Mouse (Mus musculus) neural tube, embryonic 14.5 days (tissue): Measurements from ENCODE around the gene Dnajc8. TPM values are rescaled to one million over a fixed set of nuclear protein-coding genes. Genes with fewer than 3 reads are reported as not detected.

Experiments
- ATAC-seq: fragments of 200-750 bp; cut with Nextera tagmentation; 2 replicates; pipeline ENCODE4 v1.8.0; 2017; ENCODE audit warnings: low read depth, mild to moderate bottlenecking, moderate TSS enrichment, moderate library complexity
- H3K27ac ChIP-seq: fragments of 300-500 bp; sonication (generic); 2 replicates; pipeline ENCODE4 v1.5.1; 2014; ENCODE audit warnings: low read depth, mild to moderate bottlenecking, control low read depth, low read length, moderate library complexity, mixed read lengths
- H3K27me3 ChIP-seq: fragments of 300-500 bp; sonication (generic); 2 replicates; pipeline ENCODE4 v1.6.1; 2014; ENCODE audit warnings: low read length; ENCODE audit not compliant: control insufficient read depth, insufficient read depth
- H3K36me3 ChIP-seq: fragments of 300-500 bp; sonication (generic); 2 replicates; pipeline ENCODE4 v1.6.1; 2014; ENCODE audit warnings: low read length, mixed read lengths; ENCODE audit not compliant: control insufficient read depth, insufficient read depth
- H3K4me1 ChIP-seq: fragments of 300-500 bp; sonication (generic); 2 replicates; pipeline ENCODE4 v1.6.1; 2014; ENCODE audit warnings: low read length; ENCODE audit not compliant: control insufficient read depth, insufficient read depth
- H3K4me2 ChIP-seq: fragments of 300-500 bp; sonication (generic); 2 replicates; pipeline ENCODE4 v1.6.1; 2014; ENCODE audit warnings: mild to moderate bottlenecking, low read depth, low read length, control low read depth
- H3K4me3 ChIP-seq: fragments of 300-500 bp; sonication (generic); 2 replicates; pipeline ENCODE4 v1.5.1; 2014; ENCODE audit warnings: low read depth, low read length, control low read depth, mixed read lengths
- H3K9ac ChIP-seq: fragments of 300-500 bp; sonication (generic); replicated peaks from 2 replicates; pipeline ENCODE4 v1.6.1; 2014; ENCODE audit warnings: low read depth, mild to moderate bottlenecking, control low read depth, low read length, mixed read lengths
- H3K9me3 ChIP-seq: fragments of 300-500 bp; sonication (generic); 2 replicates; pipeline ENCODE4 v1.6.1; 2016; ENCODE audit warnings: low read length; ENCODE audit not compliant: control insufficient read depth
- WGBS: fragments of 180-500 bp; shearing (Covaris S2); extraction: QIAGEN DNeasy Blood & Tissue Kit; methylation state at CpG from one replicate; pipeline ENCODE4 v1.1.7; 2014; 5-methylcytosine and 5-hydroxymethylcytosine counted together
- polyA plus RNA-seq: library from polyadenylated mRNA; unstranded; fragments of >200 nt; fragmentation: Nextera tagmentation; extraction: Ambion mirVana; gene quantifications from 2 replicates; pipeline ENCODE4 v1.2.1, GENCODE M21; 2014

Gene Dnajc8
- polyA plus RNA-seq, 1 experiment from 2014 or later: 146 TPM

DNA sequence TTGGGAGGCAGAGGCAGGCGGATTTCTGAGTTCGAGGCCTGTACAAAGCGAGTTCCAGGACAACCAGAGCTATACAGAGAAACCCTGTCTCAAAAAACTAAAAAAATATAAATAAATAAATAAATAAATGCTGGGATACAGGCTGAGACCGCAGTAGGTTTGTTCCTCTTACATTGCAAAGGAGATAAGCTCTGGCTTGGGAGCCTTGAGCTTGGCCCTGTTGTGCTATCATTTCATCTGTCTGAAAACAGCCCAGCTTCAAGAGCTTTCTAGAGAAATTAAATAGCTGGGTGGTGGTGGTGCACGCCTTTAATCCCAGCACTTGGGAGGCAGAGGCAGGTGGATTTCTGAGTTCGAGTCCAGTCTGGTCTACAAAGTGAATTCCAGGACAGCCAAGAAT is 33.7 kb upstream of the Dnajc8 start:
- Histone ChIP-seq H3K9ac (no peak overlapping the region), H3K4me2 (no peak overlapping the region), H3K9me3 (no peaks in the 10 kb centered on the region), H3K27me3 (no peaks in the 10 kb centered on the region), H3K4me3 (no peak overlapping the region), H3K36me3 (0 out of 2 replicates have a peak, but pooled peaks cover 6% of the 10 kb centered on the region), H3K4me1 (no peaks in the 10 kb centered on the region), H3K27ac (no peak overlapping the region)
- WGBS: 97% methylated on average over 6 of the region's 6 CpGs
- no peak for ATAC-seq

DNA sequence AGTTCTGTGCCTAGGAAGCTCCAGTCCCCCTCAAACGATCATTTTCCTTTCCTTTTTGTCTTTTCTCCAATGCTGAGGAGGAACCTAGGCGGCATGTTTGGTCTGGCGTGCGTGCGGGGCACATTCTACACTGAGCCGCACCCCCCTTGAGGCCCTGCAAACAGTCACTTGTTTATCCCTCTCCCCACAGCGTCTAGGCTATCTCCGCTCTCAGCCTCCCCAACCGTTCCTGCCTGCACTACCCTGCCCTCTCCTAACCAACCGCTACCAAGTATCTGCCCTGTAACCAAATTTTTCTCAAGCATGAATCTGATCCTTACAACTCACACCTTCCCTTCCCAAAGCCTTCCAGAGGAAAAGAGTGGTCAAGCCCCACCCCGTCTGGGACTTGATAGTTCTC is 32.0 kb upstream of the Dnajc8 start:
- Histone ChIP-seq H3K4me2 (no peak overlapping the region), H3K27ac (no peak overlapping the region), H3K9ac (no peak overlapping the region), H3K4me3 (no peak overlapping the region), H3K9me3 (no peaks in the 10 kb centered on the region), H3K27me3 (no peaks in the 10 kb centered on the region), H3K36me3 (no peaks in the 10 kb centered on the region), H3K4me1 (no peaks in the 10 kb centered on the region)
- no peak for ATAC-seq
- WGBS: 84% methylated on average over 11 of the region's 11 CpGs

DNA sequence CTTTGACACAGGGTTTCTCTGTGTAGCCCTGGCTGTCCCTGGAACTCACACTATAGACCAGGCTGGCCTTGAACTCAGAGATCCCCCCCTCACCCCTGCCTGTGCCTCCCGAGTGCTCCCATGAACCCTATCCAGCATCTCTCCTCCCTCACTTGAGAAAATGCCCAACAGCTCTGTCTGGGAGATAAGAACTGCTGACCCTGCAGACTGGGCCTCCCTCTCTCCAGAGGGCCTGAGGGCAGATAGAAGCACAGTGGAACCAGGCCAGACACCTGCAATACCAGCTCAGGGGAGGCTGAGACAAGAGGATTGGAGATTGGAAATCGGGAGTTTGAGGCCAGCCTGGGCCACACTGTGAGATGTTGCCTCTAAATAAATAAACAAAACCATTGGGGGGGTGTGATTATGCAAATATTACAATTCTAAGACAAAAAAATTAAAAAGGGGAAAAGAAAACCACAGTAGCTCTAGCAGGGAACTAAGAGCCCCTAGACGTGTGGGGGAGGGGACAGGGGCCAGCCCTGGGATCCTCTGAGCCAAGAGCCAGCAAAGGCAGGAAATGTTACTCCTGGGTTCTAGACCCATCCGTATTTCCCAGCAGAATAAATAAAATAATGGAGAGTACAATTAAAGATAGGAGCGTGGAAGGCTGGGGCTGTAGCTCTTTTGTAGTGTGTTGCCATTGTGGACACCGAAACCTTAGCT is 30.2 kb upstream of the Dnajc8 start:
- H3K4me3 ChIP-seq: no peak overlapping the region
- H3K36me3 ChIP-seq: no peaks in the 10 kb centered on the region
- H3K9me3 ChIP-seq: no peaks in the 10 kb centered on the region
- ATAC-seq: no peak
- H3K4me1 ChIP-seq: 0 out of 2 replicates have a peak, but pooled peaks cover 4% of the 10 kb centered on the region
- no peak overlapping the region for H3K27ac ChIP-seq
- H3K9ac ChIP-seq: no peak overlapping the region
- WGBS: 57% methylated on average over 6 of the region's 6 CpGs
- no peak overlapping the region for H3K4me2 ChIP-seq
- H3K27me3 ChIP-seq: no peaks in the 10 kb centered on the region

DNA sequence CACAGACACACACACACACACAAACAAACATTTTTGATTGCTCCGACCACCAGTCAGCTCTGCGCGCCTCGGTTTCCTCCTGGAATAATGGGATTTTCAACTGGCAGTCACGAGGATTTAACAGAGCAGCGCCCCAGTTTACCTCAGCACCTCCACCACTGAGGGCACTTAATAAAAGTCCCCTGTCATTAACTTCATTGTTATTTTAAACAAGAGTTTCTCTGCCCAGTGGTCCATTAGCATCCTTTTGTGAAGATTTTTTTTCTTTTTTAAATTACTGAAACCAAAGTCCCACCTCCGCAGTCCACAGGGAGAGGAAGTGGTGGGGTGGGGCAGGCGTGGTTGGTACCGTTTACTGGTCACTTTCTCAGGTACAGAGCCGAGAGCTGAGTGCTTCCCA is 29.6 kb upstream of the Dnajc8 start:
- no peaks in the 10 kb centered on the region for H3K27me3 ChIP-seq
- ATAC-seq: no peak
- no peak overlapping the region for H3K9ac ChIP-seq
- 22% methylated on average over 10 of the region's 10 CpGs for WGBS
- no peak overlapping the region for H3K4me3 ChIP-seq
- no peak overlapping the region for H3K4me2 ChIP-seq
- 0 out of 2 replicates have a peak, but pooled peaks cover 4% of the 10 kb centered on the region for H3K4me1 ChIP-seq
- H3K36me3 ChIP-seq: no peaks in the 10 kb centered on the region
- H3K27ac ChIP-seq: no peak overlapping the region
- no peaks in the 10 kb centered on the region for H3K9me3 ChIP-seq

- WGBS: 64% methylated on average over 6 of the region's 6 CpGs
- no peak overlapping the region for H3K9ac ChIP-seq
- no peak overlapping the region for H3K4me3 ChIP-seq
- H3K4me2 ChIP-seq: no peak overlapping the region
- H3K36me3 ChIP-seq: no peaks in the 10 kb centered on the region
- no peak for ATAC-seq
- no peaks in the 10 kb centered on the region for H3K9me3 ChIP-seq
- H3K27ac ChIP-seq: no peak overlapping the region
- H3K27me3 ChIP-seq: no peaks in the 10 kb centered on the region
- 0 out of 2 replicates have a peak, but pooled peaks cover 4% of the 10 kb centered on the region for H3K4me1 ChIP-seq
Measured at GRCm38 (mm10) chr4:132506250-132506649, 29.1 kb upstream of the Dnajc8 start.

DNA sequence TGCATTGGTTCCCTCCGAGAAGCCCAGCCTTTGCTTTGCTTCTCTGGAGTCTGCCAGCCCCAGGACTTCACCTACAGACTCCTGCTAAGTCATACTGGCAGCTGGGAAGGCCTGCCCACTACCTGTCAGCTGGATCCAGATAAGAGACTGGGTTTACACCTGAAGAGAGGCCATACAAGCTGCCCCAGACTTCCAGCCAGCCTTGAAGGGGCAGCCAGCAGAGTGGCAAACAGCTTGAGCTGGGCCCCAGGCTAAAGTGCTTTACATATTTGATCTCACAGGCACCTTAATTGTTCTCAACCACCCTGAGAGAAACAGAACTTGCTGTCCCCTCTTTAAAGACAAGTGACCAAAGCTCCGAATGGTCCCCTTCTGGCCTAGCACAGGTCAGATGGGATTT is 28.1 kb upstream of the Dnajc8 start:
- no peak for ATAC-seq
- Histone ChIP-seq H3K36me3 (no peaks in the 10 kb centered on the region), H3K4me1 (0 out of 2 replicates have a peak, but pooled peaks cover 4% of the 10 kb centered on the region), H3K27me3 (no peaks in the 10 kb centered on the region), H3K9me3 (no peaks in the 10 kb centered on the region), H3K4me3 (no peak overlapping the region), H3K4me2 (no peak overlapping the region), H3K27ac (no peak overlapping the region), H3K9ac (no peak overlapping the region)
- WGBS: 55% methylated on average over 2 of the region's 2 CpGs

DNA sequence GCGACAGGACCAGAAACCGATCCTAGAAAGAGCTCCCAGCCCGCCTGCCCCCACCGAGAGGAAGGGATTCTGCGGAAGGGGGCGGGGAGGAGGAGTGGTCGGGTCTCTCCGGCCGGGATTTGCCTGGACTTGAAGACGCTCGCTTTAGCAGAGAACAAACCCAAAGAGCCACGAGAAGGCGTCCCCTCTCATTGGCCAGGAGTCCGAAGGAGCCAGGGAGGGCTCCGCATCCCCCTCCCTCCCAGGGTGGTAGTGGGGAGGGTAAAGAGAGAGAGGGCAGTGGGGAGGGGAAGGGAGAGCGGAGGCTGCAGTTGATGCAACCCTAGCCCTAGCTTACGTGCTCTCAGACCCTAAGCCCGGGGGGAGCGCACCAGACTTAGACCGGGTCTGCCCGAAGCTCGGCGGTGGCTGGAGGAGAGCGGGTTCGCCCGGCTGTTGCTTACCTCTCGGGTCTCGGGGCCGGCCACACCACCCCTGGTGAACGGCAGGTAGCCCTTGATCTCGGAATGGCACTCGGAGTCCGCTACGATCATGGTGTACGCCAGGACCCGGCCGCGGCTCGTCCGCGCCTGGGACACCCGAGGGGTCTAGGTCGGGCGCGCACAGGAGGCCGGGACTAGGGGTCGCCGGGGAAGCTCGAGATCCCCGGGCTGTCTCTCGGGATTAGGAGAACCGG is 25.6 kb upstream of the Dnajc8 start:
- WGBS: 1% methylated on average over 52 of the region's 52 CpGs
- ATAC-seq: peak; percentile 72
- H3K4me3 ChIP-seq: peak overlapping the region; percentile 83
- H3K36me3 ChIP-seq: no peaks in the 10 kb centered on the region
- H3K4me1 ChIP-seq: peaks cover 6% of the 10 kb centered on the region; the same call in 1 of the 2 replicates
- H3K27me3 ChIP-seq: no peaks in the 10 kb centered on the region; the same call in 1 of the 2 replicates
- H3K9ac ChIP-seq: peak overlapping the region; percentile 74
- H3K4me2 ChIP-seq: peak overlapping the region; percentile 85
- H3K27ac ChIP-seq: peak overlapping the region; percentile 64; the same call in 1 of the 2 replicates
- H3K9me3 ChIP-seq: no peaks in the 10 kb centered on the region

- WGBS: 0% methylated on average over 32 of the region's 32 CpGs
- Histone ChIP-seq H3K27ac (peak within 1 kb of the TSS; percentile 64; the same call in 1 of the 2 replicates), H3K27me3 (no peaks in the 10 kb centered on the region; the same call in 1 of the 2 replicates), H3K36me3 (no peaks in the 10 kb centered on the region), H3K9me3 (no peaks in the 10 kb centered on the region), H3K4me3 (peak within 1 kb of the TSS; percentile 83), H3K4me2 (peak within 1 kb of the TSS; percentile 85), H3K4me1 (peaks cover 9% of the 10 kb centered on the region; the same call in 1 of the 2 replicates), H3K9ac (peak within 1 kb of the TSS; percentile 74)
- ATAC-seq: peak; percentile 94
Measured at GRCm38 (mm10) chr4:132510352-132510798, 25.0 kb upstream of the Dnajc8 start, which contains the start of gene Sesn2. Sesn2 (minus strand) TSS chr4:132510501.

- Histone ChIP-seq H3K4me3 (no peak overlapping the region), H3K27me3 (no peaks in the 10 kb centered on the region; the same call in 1 of the 2 replicates), H3K4me1 (peaks cover 12% of the 10 kb centered on the region; the same call in 1 of the 2 replicates), H3K4me2 (no peak overlapping the region), H3K9me3 (no peaks in the 10 kb centered on the region), H3K9ac (no peak overlapping the region), H3K27ac (no peak overlapping the region), H3K36me3 (no peaks in the 10 kb centered on the region)
- no peak for ATAC-seq
- WGBS: 77% methylated on average over 3 of the region's 3 CpGs
Measured at GRCm38 (mm10) chr4:132512080-132512479, 23.3 kb upstream of the Dnajc8 start.
